Mouse (Mus musculus): ENCODE results near the gene Plcl1.

- TF ChIP-seq POLR2A (IDR thresholded peaks at IDR 0.05; ENCODE audit: borderline replicate concordance, control insufficient read depth, low read depth, low read length) (no peak), CTCF (IDR thresholded peaks at IDR 0.05; ENCODE audit: control insufficient read depth, insufficient read depth, low read length) (no peak)
Observed at GRCm38 (mm10) chr1:55429708-55430107, 24.0 kb downstream of the Plcl1 start.
